Mouse (Mus musculus) layer of hippocampus, adult 2 months (tissue): ENCODE results near the gene Acvr2b. TPM values are rescaled to one million over a fixed set of nuclear protein-coding genes. Genes with fewer than 3 reads are reported as not detected.

Experiments used
- DNase-seq, 2 experiments: peaks; one replicate each; pipeline ENCODE4 v3.0.0; 2022; ENCODE audit warnings: low spot score in 2 of 2
- H3K27ac ChIP-seq: fragments of 200-600 bp; 2 replicates; pipeline ENCODE4 v1.8.1; 2022
- H3K4me3 ChIP-seq: fragments of 200-600 bp; 2 replicates; pipeline ENCODE4 v1.8.1; 2022; ENCODE audit warnings: mild to moderate bottlenecking
- CTCF ChIP-seq: fragments of 200-600 bp; conservative IDR thresholded peaks from 2 replicates; pipeline ENCODE4 v1.8.1; 2022; ENCODE audit warnings: antibody characterized with exemption, mild to moderate bottlenecking, moderate library complexity
- total RNA-seq, 2 experiments: library from RNA; stranded (reverse); gene quantifications; 2 replicates each; pipeline ENCODE4 v1.2.3; 2021

Acvr2b gene
- total RNA-seq, 2 experiments from 2014 or later, result 13.9 to 14.8 TPM

GRCm38 (mm10) chr9:119419852-119420438 is 18.0 kb downstream of the Acvr2b start:
- no peak for TF ChIP-seq CTCF
- H3K4me3 ChIP-seq, result no peak overlapping the region
- DNase-seq, result no peak
- no peak overlapping the region for H3K27ac ChIP-seq

- DNase-seq, result no peak
- peak overlapping the region; percentile 14; the same call in 1 of the 2 replicates for H3K27ac ChIP-seq
- no peak overlapping the region for H3K4me3 ChIP-seq
- no peak for TF ChIP-seq CTCF
Measured at GRCm38 (mm10) chr9:119425217-119425975, 23.5 kb downstream of the Acvr2b start.

GRCm38 (mm10) chr9:119425976-119426415 is 24.1 kb downstream of the Acvr2b start:
- TF ChIP-seq CTCF, result no peak
- Histone ChIP-seq H3K4me3 (no peak overlapping the region), H3K27ac (0 out of 2 replicates have a peak overlapping the region, but pooled peaks have one; percentile 14)
- DNase-seq, result no peak

DNA sequence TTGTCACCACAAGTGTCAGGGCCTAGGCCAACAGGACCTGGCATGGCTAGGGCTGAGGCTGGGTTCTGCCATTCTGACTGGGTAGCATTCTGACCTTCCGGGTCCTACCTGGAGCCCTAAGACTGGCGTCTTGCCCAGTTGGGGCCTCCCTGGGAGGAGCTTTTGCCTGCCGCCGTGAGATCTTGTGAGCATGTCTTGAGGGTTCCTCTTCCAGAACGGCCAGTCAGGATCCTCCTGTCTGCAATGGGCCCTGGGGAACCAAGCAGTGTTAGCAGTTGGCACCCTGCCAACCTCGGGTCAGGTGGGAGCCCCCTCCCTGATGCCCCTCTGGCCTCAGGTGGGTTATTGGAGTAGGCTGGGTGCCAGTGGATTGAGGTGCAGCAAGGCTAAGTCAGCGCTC is 24.6 kb downstream of the Acvr2b start:
- H3K27ac ChIP-seq, result no peak overlapping the region
- H3K4me3 ChIP-seq, result no peak overlapping the region
- no peak for TF ChIP-seq CTCF
- no peak for DNase-seq

GRCm38 (mm10) chr9:119430311-119430710 is 28.4 kb downstream of the Acvr2b start:
- DNase-seq, result peak; percentile 63 to 77
- H3K27ac ChIP-seq, result no peak overlapping the region
- TF ChIP-seq CTCF, result peak; percentile 90
- no peak overlapping the region for H3K4me3 ChIP-seq

DNA sequence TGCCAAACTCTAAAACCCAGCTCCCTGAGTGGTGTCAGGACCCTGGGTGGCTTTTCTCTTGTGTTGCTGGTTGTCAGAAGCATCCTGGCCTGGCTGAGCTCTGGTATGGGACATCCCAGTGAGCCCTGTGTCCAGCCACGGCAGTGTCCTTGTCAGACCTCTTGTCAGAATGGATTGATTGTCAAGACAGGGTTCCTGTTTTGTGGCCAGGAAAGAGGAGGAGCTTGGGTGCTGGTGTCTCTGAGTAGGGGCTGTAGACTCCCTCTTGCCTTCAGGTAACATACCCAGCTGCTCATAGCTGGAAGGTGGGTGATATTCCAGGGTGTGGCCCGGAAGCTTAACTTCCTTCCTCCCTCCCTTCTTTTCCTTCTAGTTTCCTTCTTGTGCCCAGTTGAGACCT is 33.9 kb downstream of the Acvr2b start:
- no peak for TF ChIP-seq CTCF
- no peak for DNase-seq
- H3K27ac ChIP-seq, result no peak overlapping the region
- H3K4me3 ChIP-seq, result no peak overlapping the region

DNA sequence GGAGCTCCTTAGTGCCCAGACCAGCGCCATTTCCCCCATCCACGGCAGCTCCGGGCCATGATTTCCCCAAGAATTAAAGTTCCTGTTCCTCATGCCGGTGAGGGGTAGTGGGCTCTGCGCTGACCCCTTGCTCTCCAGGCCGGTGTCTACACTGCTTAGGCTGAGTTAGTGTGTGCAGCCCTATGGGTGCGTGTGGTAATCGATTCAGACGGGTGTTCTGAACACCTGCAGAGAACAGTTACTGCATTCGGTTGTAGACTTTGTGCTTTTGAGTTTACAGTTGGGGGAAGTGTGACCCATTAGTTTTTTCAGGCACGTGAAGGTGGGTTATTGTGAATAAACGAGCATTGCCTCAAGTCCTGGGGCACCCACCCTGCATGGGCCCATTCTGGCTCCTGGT is 36.1 kb downstream of the Acvr2b start:
- no peak overlapping the region for H3K4me3 ChIP-seq
- no peak overlapping the region for H3K27ac ChIP-seq
- no peak for DNase-seq
- no peak for TF ChIP-seq CTCF

DNA sequence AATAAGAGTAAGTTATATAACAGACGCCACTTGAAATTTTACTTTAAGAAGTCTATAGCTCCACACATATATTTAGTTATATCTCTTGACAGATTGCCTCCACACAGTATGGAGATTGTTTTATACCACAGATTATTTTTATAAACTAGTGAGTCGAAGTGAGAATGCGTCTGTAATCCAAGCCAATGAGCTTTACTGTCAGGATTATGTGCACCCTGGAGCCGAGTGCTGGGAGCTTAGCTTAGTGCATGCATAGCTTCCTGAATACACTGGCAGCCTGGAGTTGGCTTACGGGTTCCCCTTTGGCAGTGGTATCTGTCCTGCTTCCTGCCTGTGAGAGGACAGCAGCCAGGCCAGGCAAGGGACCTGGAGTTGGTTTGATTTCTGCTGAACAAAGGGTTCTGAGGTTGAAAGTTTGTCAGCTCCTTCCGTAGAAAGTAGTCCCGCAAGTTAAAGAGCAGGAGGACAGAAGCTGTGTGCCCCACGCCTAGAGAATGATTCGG is 36.6 kb downstream of the Acvr2b start:
- no peak overlapping the region for H3K27ac ChIP-seq
- no peak for DNase-seq
- H3K4me3 ChIP-seq, result no peak overlapping the region
- no peak for TF ChIP-seq CTCF

GRCm38 (mm10) chr9:119444738-119445429 is 43.0 kb downstream of the Acvr2b start, which contains the start of gene Exog:
Gene Exog, plus strand, starts transcription at chr9:119444943.
- Histone ChIP-seq H3K4me3 (peak within 1 kb of the TSS; percentile 95), H3K27ac (peak within 1 kb of the TSS; percentile 88)
- peak; percentile 94 for TF ChIP-seq CTCF
- DNase-seq, result peak; percentile 97 to 100

DNA sequence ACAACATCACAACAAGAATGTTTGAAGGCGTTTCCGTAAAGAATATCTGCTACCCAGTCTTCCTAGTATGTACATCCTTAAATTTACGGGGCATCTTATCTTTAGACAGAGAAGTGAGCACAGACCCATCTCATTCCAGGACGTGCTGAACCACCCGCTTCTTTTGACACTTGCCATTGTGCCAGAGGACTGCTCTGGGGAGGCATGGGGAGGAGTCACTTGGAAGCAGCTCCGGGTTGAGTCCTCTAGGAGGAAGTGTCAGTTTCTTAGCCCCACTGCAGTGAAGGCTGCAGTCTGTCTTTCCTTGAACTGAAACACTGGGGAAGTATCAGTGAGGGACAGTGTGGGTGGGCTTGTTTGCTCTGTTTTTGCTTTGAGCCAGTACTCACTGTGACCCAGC is 43.8 kb downstream of the Acvr2b start:
- Histone ChIP-seq H3K27ac (no peak overlapping the region), H3K4me3 (peak overlapping the region; percentile 95)
- no peak for DNase-seq
- TF ChIP-seq CTCF, result no peak

DNA sequence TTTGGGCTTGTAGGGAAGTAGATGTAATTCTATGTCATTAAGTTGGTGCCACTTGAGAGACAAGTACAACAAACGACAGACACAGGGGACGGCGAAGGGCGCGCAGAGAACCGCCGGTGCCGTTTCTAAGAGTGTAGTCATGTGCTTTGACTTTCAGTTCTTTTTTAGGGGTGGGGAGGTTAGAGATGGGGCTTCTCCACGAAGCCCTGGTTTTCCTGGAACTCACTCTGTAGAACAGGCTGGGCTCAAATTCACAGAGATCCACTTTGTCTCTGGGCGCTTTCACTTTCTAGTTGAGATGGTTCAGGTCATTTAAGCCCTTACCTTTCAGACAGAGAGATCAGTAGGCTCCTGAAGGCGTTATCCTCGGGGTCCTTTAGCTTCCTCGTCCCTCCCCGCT is 54.0 kb downstream of the Acvr2b start:
- no peak overlapping the region for H3K4me3 ChIP-seq
- no peak for DNase-seq
- H3K27ac ChIP-seq, result no peak overlapping the region
- TF ChIP-seq CTCF, result no peak

- no peak for DNase-seq
- no peak for TF ChIP-seq CTCF
- Histone ChIP-seq H3K4me3 (no peak overlapping the region), H3K27ac (no peak overlapping the region)
Measured at GRCm38 (mm10) chr9:119457122-119457521, 55.2 kb downstream of the Acvr2b start.

DNA sequence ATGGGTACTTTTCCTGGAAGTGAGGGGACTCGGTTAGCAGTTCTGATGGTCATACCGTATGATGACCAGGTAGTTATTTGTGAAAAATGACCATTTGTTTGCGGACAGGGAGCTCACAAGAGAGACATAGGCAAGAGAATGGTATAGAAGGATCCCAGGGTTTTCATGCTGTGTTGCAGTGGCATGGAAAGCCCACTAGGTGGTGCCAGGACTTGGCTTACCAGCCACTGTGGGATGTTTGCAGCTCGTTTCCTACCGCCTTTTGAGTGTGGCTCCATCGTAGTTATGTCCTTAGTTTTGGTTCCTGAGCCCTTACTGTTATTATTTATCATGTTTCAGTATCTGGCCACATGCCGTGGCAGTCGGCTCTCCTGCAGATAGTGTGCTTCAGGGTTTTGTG is 58.5 kb downstream of the Acvr2b start:
- TF ChIP-seq CTCF, result peak; percentile 99
- DNase-seq, result peak; percentile 71 to 84
- H3K27ac ChIP-seq, result no peak overlapping the region
- H3K4me3 ChIP-seq, result no peak overlapping the region

DNA sequence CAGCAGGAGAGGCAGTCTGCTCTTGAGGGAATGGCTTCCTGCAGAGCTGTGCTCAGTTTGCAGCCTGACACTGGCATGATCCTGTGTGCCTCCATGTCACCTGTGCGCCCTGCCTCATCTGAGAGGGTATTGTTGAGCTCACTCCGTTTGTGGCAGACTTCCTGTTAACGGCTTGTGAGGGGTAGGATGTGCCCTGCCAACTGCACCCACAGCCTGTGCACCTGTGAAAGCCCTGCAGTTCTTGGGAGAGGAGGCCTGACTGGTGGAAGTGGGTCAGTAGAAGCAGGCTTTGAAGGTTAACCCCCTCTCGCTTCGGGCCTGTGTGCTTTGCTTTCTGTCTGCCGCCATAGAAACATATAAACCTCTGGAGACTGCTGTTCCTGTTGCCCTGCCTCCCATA is 63.1 kb downstream of the Acvr2b start:
- no peak overlapping the region for H3K27ac ChIP-seq
- no peak for DNase-seq
- H3K4me3 ChIP-seq, result no peak overlapping the region
- no peak for TF ChIP-seq CTCF
